Mouse (Mus musculus): ENCODE measurements around the gene Krt18. TPM values are rescaled to one million over a fixed set of nuclear protein-coding genes. Genes with fewer than 3 reads are reported as not detected.

Krt18 gene
- total RNA-seq, 1 experiment from 2014 or later = 1.0 TPM

Other genes with a start within 250 kb of the Krt18 start
- gene Krt72, start 241.7 kb upstream of the Krt18 start, total RNA-seq (2017) = not detected in 2 replicates
- gene Krt73, start 225.8 kb upstream of the Krt18 start, total RNA-seq (2017) = not detected in 2 replicates
- not detected in 2 replicates for gene Krt2, start 210.0 kb upstream of the Krt18 start, total RNA-seq (2017)
- gene Krt1, start 177.4 kb upstream of the Krt18 start, total RNA-seq (2017) = not detected in 2 replicates
- gene Krt77, start 158.5 kb upstream of the Krt18 start, total RNA-seq (2017) = not detected in 2 replicates
- not detected in 2 replicates for gene Krt76, start 135.3 kb upstream of the Krt18 start, total RNA-seq (2017)
- 0.86 and 2.8 TPM in 2 replicates for gene Krt4, start 103.4 kb upstream of the Krt18 start, total RNA-seq (2017)
- not detected in 2 replicates for gene Krt79, start 87.9 kb upstream of the Krt18 start, total RNA-seq (2017)
- gene Krt78, start 73.9 kb upstream of the Krt18 start, total RNA-seq (2017) = not detected in 2 replicates
- gene Krt8, start 23.7 kb upstream of the Krt18 start, total RNA-seq (2017) = not detected in 2 replicates
- 186 and 190 TPM in 2 replicates for gene Eif4b, start 45.6 kb downstream of the Krt18 start, total RNA-seq (2017)
- 0.70 TPM in 1 of 2 replicates, not detected in the other for gene Tns2, start 72.2 kb downstream of the Krt18 start, total RNA-seq (2017)
- gene Spryd3, start 108.1 kb downstream of the Krt18 start, total RNA-seq (2017) = 47.0 and 56.1 TPM in 2 replicates
- gene Igfbp6, start 116.2 kb downstream of the Krt18 start, total RNA-seq (2017) = 4.7 and 6.5 TPM in 2 replicates
- 13.3 and 14.4 TPM in 2 replicates for gene Soat2, start 122.3 kb downstream of the Krt18 start, total RNA-seq (2017)
- 118 and 120 TPM in 2 replicates for gene Zfp740, start 175.1 kb downstream of the Krt18 start, total RNA-seq (2017)
- gene Csad, start 176.5 kb downstream of the Krt18 start, total RNA-seq (2017) = 47.6 and 56.0 TPM in 2 replicates
- gene Itgb7, start 203.8 kb downstream of the Krt18 start, total RNA-seq (2017) = 338 and 351 TPM in 2 replicates
- gene Rarg, start 229.3 kb downstream of the Krt18 start, total RNA-seq (2017) = 28.2 and 38.3 TPM in 2 replicates
- gene Gm9918, start 242.4 kb downstream of the Krt18 start, total RNA-seq (2017) = 0.49 TPM in 1 of 2 replicates, not detected in the other

Measured in neutrophil, adult 5-6 weeks (primary cell).